Mouse (Mus musculus): ENCODE measurements around the gene Timm8b.

Timm8b gene

GRCm38 (mm10) chr9:50603189-50603997 is at the start of gene Timm8b, which contains the start of gene Sdhd:
Gene Timm8b, plus strand, starts transcription at chr9:50603910.
Gene Sdhd, minus strand, starts transcription at chr9:50603812.
- DNase-seq (ENCODE audit: low spot score): peak; percentile 97

GRCm38 (mm10) chr9:50554241-50555093 is 49.2 kb upstream of the Timm8b start, which contains the start of gene Il18:
Gene Il18, plus strand, starts transcription at chr9:50554827.
- DNase-seq (ENCODE audit: low spot score): no peak

GRCm38 (mm10) chr9:50555094-50555446 is 48.6 kb upstream of the Timm8b start, which contains the start of gene Bco2:
Gene Bco2, minus strand, starts transcription at chr9:50555181.
- no peak for DNase-seq (ENCODE audit: low spot score)

- no peak for DNase-seq (ENCODE audit: low spot score)
Observed at GRCm38 (mm10) chr9:50561145-50561917, 42.4 kb upstream of the Timm8b start, which contains the start of gene Tex12. Gene Tex12, minus strand, starts transcription at chr9:50561325.

- DNase-seq (ENCODE audit: low spot score): no peak
Observed at GRCm38 (mm10) chr9:50561918-50562360, 41.8 kb upstream of the Timm8b start.

GRCm38 (mm10) chr9:50565173-50565572 is 38.5 kb upstream of the Timm8b start:
- no peak for DNase-seq (ENCODE audit: low spot score)

- no peak for DNase-seq (ENCODE audit: low spot score)
Observed at GRCm38 (mm10) chr9:50565940-50566339, 37.8 kb upstream of the Timm8b start.

- DNase-seq (ENCODE audit: low spot score): no peak
Observed at GRCm38 (mm10) chr9:50567372-50567771, 36.3 kb upstream of the Timm8b start.

- DNase-seq (ENCODE audit: low spot score): no peak
Observed at GRCm38 (mm10) chr9:50567881-50568280, 35.8 kb upstream of the Timm8b start.

GRCm38 (mm10) chr9:50569599-50570525 is 33.8 kb upstream of the Timm8b start:
- no peak for DNase-seq (ENCODE audit: low spot score)

GRCm38 (mm10) chr9:50580370-50580769 is 23.3 kb upstream of the Timm8b start:
- DNase-seq (ENCODE audit: low spot score): no peak

GRCm38 (mm10) chr9:50585145-50585818 is 18.4 kb upstream of the Timm8b start:
- DNase-seq (ENCODE audit: low spot score): no peak

- no peak for DNase-seq (ENCODE audit: low spot score)
Observed at GRCm38 (mm10) chr9:50586955-50587354, 16.8 kb upstream of the Timm8b start.

GRCm38 (mm10) chr9:50590856-50591518 is 12.7 kb upstream of the Timm8b start:
- DNase-seq (ENCODE audit: low spot score): no peak

GRCm38 (mm10) chr9:50592955-50593354 is 10.8 kb upstream of the Timm8b start:
- no peak for DNase-seq (ENCODE audit: low spot score)

GRCm38 (mm10) chr9:50593544-50593943 is 10.2 kb upstream of the Timm8b start:
- DNase-seq (ENCODE audit: low spot score): no peak

- no peak for DNase-seq (ENCODE audit: low spot score)
Observed at GRCm38 (mm10) chr9:50594794-50595417, 8.8 kb upstream of the Timm8b start.

GRCm38 (mm10) chr9:50596973-50597372 is 6.7 kb upstream of the Timm8b start:
- DNase-seq (ENCODE audit: low spot score): no peak

- DNase-seq (ENCODE audit: low spot score): no peak
Observed at GRCm38 (mm10) chr9:50601536-50601935, 2.2 kb upstream of the Timm8b start.
